Mouse (Mus musculus) spleen, postnatal 10 days (tissue): ENCODE measurements around the gene Mapk7.
A peak's percentile ranks its signal among the peaks of the same experiment; 100 is the strongest.

Experiments used
- DNase-seq, 2 experiments: peaks; one replicate each; pipeline ENCODE4 v3.0.0; 2021 to 2022; ENCODE audit warnings: low spot score in 2 of 2

Mapk7 gene

DNA sequence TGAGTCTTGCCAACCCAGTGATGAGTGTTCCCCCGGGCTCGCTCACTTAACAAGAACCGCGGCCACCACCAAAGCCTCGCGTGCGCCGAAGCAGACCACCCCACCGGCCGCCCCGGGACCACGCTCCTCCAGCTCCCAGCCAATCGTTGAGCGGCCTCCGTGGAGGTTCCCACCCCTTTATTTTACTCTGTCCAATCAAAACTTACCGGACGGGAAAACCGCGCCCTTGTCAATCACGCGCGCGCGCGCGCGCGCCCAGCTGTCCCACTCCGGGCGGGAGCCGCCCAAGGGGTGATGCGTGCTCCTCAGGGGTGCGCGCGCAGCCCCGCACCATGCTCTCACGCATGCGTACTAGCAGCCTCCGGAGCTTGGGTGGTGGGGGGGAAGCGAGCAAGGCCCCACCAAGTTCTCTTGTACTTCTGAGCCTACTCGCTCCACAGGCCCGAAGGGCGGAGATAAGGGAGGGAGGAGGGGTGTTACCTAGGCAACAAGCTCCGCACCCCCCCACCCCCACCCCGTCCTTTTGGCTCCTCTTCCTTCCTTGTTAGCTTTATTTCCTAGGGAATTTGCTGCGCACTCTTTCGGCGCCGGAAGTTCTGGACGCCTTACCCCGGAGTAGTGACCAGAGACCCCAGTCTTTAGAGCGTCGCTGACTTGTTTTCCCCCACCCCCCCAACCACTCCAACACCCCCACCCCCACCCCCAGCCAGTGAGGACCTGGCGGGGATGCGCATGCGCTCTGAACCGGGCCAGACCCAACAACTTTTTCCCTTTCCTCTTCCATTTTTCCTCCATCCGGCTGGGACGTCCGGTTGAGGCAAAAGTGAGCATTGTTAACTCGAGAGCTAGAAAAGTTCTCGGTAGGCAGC lies at the start of gene Mapk7:
TSS of gene Mapk7 (minus strand) at position 278 of the 869 bp plus-strand sequence.
- peak; percentile 89 to 97 for DNase-seq

- no peak for DNase-seq
Measured at GRCm38 (mm10) chr11:61541106-61541505, 46.9 kb upstream of the Mapk7 start.

GRCm38 (mm10) chr11:61540642-61541041 lies 46.4 kb upstream of the Mapk7 start:
- no peak for DNase-seq

DNA sequence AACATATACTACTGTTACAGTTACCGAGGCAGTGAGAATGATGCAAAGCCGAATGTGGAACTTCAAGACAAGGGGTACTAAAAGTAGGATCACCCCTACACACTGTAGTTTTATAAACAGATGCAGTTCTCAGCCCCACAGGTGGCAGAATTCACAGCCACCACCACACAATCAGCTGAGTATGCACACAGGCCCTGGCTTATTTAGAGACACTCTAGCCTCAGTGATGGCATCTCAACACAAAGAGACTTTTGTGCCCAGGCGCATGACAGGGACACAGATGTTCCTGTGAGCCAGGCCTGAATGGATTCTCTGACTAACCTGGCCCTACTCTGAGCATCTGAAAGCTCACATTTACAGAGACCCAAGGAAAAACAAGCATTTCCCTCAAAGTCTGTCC lies 43.2 kb upstream of the Mapk7 start:
- no peak for DNase-seq

DNA sequence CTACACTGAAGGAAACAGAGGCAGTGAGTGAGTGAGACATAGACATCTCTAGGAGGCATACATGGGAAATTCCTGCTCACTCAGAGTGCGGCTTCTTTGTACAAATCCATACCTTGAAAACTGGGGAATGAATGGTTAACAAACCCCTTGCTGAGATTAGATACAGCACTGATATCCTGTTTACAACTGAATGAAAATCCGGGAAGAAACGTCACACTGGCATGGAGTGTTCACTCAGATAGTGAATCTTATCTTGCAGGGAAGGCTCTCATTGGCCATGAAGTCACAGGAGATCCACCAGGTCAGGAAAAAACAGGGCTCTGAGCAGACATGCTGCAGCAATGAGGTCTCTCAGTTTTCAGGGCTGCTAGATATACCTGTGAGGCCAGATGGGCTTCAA lies 42.7 kb upstream of the Mapk7 start:
- no peak for DNase-seq

DNA sequence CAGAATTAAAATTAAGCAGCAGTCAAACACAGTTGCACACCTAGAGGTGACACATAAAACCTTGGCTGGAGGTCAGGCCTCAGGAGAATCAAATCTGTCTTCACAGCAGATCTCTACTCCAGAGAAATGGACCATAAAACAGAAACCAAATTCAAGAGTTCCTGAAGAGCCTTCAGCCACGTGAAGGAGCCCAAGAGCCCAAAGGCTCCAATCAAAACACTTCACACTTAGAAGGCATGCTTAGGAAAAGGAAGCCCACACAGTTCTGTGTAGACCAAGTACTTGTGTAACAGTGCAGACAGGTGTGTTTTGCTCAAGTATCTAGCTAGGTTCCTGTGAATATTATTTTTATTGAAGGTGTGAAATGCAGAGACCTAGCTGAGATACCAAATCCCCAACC lies 41.3 kb upstream of the Mapk7 start:
- DNase-seq = no peak

DNA sequence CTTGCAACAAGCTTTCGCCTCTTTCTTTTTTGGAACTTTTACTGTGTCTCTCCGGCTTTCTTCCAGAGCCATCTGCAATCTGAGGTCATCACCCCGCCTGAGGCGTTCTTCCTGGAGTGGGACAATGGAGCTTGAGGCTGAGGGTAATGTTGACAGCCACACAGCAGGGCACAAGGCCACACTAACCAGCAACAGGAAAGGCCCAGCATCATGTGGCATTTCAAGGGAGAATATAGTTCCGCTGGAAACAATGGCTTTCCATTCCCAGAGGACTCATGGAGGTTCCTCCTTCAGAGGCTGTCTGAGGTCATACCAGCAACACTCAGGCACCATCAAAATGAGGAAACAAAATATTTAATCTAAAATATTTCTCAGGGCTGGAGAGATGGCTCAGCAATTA lies 39.4 kb upstream of the Mapk7 start:
- no peak for DNase-seq

- no peak for DNase-seq
Measured at GRCm38 (mm10) chr11:61532820-61533219, 38.6 kb upstream of the Mapk7 start.

DNA sequence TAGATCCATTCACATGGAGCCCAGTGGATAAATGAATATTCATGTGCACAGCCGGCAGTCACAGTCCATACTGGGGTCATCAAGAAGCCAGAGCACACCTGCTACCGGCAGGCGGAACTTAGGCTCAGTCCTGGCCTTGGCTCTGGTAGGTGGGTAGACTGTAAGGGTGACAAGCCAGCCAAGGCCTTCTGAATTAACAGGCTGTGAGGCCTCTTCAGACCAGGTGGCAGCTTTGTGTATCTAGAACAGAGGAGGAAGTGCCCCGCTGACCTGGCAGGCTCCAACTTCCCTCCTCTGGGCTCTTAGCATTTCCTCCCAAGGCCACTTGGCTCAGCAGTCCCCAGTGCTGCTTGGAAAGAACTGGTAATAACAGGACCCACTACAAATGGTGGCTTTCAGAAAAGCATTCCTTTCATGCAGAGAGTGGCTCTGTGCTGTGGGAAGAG lies 35.1 kb upstream of the Mapk7 start:
- no peak for DNase-seq

GRCm38 (mm10) chr11:61526872-61527271 lies 32.7 kb upstream of the Mapk7 start:
- no peak for DNase-seq

DNA sequence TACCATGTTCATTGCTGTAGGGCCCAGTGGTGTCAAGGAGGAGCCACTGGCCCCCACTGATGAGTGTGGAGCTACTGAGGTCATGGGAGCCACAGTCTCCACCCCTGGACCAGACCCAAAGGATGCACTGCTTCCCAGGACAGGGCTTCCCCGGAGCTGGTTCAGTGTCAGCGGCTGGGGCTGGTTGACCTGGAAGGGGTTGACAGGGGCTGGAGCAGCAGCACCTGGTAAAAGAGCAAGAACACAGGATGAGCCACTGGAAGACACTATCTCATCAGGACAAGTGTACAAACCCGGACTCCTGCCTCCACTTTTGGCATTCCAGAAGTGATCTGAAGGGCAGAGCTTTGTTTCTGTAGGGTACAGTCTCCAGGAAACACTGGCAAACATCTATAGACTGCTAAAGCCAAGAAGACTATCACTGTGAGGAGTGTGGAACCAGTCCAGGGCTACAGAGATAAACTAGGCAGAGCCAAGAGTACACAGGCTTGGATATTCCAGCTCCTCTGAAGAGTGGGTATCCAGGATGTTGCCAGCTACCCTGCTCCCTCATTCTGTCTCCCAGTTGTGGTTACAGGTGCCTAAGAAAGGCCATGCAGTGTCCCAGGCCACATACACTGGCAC lies 25.4 kb upstream of the Mapk7 start:
- DNase-seq = no peak

- no peak for DNase-seq
Measured at GRCm38 (mm10) chr11:61518871-61519270, 24.7 kb upstream of the Mapk7 start.

GRCm38 (mm10) chr11:61517971-61518370 lies 23.8 kb upstream of the Mapk7 start:
- no peak for DNase-seq

GRCm38 (mm10) chr11:61514953-61515352 lies 20.7 kb upstream of the Mapk7 start:
- peak in 1 of 2 experiments; percentile 48 for DNase-seq

DNA sequence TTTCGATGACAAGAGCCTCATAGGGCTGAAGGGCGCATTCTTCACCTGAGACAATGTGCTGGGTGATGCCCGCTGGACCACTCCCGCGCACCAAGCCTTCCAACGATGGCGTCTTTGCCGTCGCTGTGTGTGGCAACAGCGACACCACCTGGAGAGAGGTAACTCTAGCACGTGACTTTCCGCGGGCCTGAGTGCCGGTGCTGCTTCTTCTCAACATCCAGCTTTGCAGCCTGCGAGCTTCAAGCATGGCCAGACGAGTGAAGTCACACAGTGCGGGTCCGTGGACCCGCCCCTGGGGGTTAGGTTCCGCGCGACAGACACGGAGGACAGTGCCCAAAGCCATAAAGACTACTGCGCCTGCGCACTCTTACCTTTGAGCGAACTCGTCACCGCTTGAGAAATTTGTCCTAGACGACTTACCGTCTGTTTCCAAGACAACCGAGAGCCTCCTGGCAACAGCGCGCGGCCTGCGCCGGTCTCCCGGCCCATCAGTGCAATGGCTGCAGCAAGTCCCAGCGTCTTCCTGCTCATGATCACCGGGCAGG lies 10.6 kb upstream of the Mapk7 start, which contains the start of gene B9d1:
TSS of gene B9d1 (plus strand) at position 432 of the 545 bp plus-strand sequence.
- DNase-seq = peak; percentile 84 to 90

- no peak for DNase-seq
Measured at GRCm38 (mm10) chr11:61503933-61504332, 9.7 kb upstream of the Mapk7 start.

GRCm38 (mm10) chr11:61498736-61499504 lies 4.7 kb upstream of the Mapk7 start:
- DNase-seq = peak in 1 of 2 experiments; percentile 42

- no peak for DNase-seq
Measured at GRCm38 (mm10) chr11:61497490-61497889, 3.3 kb upstream of the Mapk7 start.

GRCm38 (mm10) chr11:61495528-61495927 lies 1.3 kb upstream of the Mapk7 start:
- no peak for DNase-seq

DNA sequence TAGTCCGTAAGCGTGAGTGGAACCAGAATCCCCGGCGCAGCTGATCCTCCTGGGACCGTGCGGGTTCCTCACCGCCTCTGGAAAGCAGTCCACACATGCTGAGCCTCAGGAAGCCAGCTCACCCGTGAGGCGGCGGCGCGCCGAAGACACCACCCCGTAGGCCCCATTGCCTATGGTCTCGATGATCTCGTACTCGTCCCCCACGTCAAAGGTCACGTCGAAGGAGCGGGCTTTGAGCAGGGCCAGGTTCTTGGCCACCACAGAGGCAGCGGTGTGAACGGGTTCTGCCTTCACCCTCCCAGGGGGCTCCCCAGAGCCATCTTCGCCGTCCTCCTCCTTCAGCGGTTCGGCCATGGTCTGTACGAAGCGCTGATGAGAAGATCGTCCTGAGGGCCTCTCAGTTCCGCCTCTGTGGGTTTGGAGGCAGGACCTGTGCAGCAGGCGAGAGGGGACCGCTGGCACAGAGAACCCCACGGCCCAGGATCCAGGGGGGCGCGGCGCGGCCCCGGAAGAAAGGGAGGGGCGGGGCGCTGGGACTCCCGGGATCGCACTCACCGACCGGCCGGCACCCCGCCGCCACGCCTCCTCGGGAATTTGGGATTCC lies 579 bp downstream of the Mapk7 start:
- DNase-seq = peak in 1 of 2 experiments; percentile 56

GRCm38 (mm10) chr11:61492749-61493401 lies 1.3 kb downstream of the Mapk7 start:
- DNase-seq = no peak
